Mouse (Mus musculus): Measurements from ENCODE around the gene Rab3b.
A peak's percentile ranks its signal among the peaks of the same experiment; 100 is the strongest.

Rab3b gene

GRCm38 (mm10) chr4:108950201-108950600, 71.3 kb downstream of the Rab3b start:
- DNase-seq (ENCODE audit: low spot score in 2 of 2): no peak

- DNase-seq (ENCODE audit: low spot score in 2 of 2): no peak
Measured at GRCm38 (mm10) chr4:108951663-108952062, 72.8 kb downstream of the Rab3b start.

DNA sequence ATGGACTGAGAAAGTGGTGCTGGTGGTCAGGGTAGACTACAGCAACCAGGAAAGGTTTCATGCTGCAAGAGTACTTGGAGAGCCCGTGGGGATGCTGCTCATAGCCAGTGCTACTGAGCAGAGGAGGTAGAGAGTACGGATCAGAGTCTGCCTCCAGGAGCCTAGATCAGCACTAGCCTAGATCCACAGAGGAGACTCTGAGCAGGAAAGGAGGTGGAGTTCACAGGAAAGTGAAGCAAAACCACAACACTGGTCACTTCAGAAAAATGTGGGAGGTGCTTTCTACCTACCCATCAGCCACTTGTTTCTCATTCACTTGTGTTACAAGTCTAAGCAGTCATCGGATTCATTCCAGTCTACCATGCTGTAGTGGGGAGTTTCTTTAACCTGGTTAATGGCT, 80.8 kb downstream of the Rab3b start:
- no peak for DNase-seq (ENCODE audit: low spot score in 2 of 2)

- no peak for DNase-seq (ENCODE audit: low spot score in 2 of 2)
Measured at GRCm38 (mm10) chr4:108960619-108961460, 82.0 kb downstream of the Rab3b start.

DNA sequence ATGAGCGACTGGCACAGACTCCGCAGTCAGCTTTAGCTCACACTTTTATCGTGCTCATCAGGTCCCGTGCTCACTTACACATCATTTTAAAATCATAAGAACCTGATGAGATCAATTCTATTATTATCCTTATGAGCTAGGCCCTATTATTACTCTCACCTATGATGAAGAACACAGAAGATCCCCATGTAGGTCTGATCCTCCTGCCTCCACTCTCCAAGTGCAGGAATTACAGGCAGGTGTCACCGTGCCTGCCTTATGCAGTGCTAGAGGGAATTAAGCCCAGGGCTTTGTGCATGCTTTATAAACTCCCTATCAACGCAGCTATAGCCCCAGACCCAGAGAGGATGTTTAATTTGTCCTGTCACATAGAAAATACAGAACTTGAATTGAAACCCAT, 84.2 kb downstream of the Rab3b start:
- DNase-seq (ENCODE audit: low spot score in 2 of 2): no peak

GRCm38 (mm10) chr4:108969517-108969916, 90.7 kb downstream of the Rab3b start:
- DNase-seq (ENCODE audit: low spot score in 2 of 2): no peak

DNA sequence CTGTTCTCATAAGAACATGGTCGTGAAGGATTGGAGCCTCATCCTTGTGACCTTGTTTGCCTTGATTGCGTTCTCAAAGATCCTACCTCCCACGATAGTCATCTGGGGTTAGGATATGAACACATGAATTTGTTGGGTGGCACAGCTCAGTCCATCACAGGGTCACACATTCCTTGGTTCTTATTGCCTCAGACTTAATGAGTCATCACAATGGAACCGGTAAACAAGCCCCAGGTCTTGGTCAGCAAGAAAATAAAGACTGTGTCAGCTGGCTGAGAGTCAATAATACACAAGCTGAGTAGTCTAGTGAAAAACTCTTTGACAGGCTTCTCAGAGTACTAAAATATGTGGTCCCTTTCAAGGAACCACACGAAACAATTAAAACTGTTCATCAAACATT, 92.2 kb downstream of the Rab3b start:
- DNase-seq (ENCODE audit: low spot score in 2 of 2): no peak

GRCm38 (mm10) chr4:108976458-108977071, 97.7 kb downstream of the Rab3b start:
- DNase-seq (ENCODE audit: low spot score in 2 of 2): peak in 1 of 2 experiments; percentile 45

DNA sequence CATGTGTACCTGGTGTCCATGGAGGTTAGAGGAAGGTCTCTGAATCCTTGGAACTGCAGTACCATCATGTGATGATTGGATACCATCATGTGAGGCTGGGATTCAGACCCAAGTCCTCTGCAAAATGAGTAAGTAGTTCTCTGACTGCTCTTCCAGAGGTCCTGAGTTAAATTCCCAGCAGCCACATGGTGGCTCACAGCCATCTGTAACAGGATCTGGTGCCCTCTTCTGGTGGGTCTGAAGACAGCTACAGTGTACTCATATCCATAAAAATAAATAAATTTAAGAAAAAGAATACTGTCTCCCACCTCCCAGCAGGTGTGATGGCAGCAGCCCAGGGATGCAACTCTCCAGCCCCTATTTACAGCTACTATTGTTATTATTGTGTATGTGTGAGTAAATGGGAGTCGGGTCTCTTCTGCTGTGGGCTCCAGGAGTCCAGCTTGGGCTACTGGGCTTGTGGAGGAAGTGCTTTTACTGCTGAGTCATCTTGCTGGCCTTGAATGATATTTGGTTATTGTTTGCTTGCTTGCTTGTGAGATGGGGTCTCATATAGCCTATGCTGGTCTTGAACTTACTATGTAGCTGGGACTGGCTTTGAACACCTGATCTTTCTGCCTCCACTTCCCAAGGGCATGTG, 108.1 kb downstream of the Rab3b start:
- DNase-seq (ENCODE audit: low spot score in 2 of 2): no peak

DNA sequence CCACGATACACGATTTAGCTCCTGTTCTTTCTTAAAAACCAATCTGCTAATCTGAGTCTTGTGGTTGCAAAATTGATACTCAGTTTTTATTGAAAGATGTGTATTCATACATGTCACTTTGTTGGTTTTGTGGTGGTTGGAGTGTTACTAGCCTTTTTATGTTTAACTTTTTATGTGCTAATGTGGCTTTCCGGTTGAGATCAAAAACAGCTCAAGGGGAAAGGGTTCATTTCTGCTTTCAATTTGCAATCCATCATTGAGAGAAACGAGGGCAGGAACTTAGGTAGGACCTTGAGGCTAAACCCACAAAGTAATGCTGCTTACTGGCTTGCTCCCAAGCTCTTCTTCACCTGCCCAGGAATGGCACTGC, 108.6 kb downstream of the Rab3b start:
- DNase-seq (ENCODE audit: low spot score in 2 of 2): no peak

- no peak for DNase-seq (ENCODE audit: low spot score in 2 of 2)
Measured at GRCm38 (mm10) chr4:108989430-108989829, 110.6 kb downstream of the Rab3b start.

- DNase-seq (ENCODE audit: low spot score in 2 of 2): peak in 1 of 2 experiments; percentile 27
Measured at GRCm38 (mm10) chr4:108990032-108990431, 111.2 kb downstream of the Rab3b start.

- DNase-seq (ENCODE audit: low spot score in 2 of 2): no peak
Measured at GRCm38 (mm10) chr4:108990571-108990970, 111.7 kb downstream of the Rab3b start.

GRCm38 (mm10) chr4:108991811-108992210, 112.9 kb downstream of the Rab3b start:
- DNase-seq (ENCODE audit: low spot score in 2 of 2): no peak
